Mouse (Mus musculus): Measurements from ENCODE around the gene Crlf1. TPM values are rescaled to one million over a fixed set of nuclear protein-coding genes. Genes with fewer than 3 reads are reported as not detected.

The Crlf1 gene
- polyA plus RNA-seq, 1 experiment: not detected

- WGBS: 24% methylated on average over 23 of the region's 23 CpGs
- TF ChIP-seq POLR2A (IDR thresholded peaks at IDR 0.05; ENCODE audit: insufficient read depth, low read depth, low read length): no peak
- Histone ChIP-seq H3K27ac (ENCODE audit: insufficient read depth, low read depth, low read length) (no peak overlapping the region), H3K4me1 (ENCODE audit: control insufficient read depth, insufficient read depth, low read length) (peaks cover 42% of the 10 kb centered on the region), H3K4me3 (ENCODE audit: insufficient read depth, low read depth, low read length) (no peak overlapping the region)
Observed at GRCm38 (mm10) chr8:70501820-70502529, 9.0 kb downstream of the Crlf1 start.

GRCm38 (mm10) chr8:70502540-70502939 lies 9.6 kb downstream of the Crlf1 start:
- TF ChIP-seq CTCF (IDR thresholded peaks at IDR 0.05; ENCODE audit: insufficient read depth, low read depth, low read length) (no peak), POLR2A (IDR thresholded peaks at IDR 0.05; ENCODE audit: insufficient read depth, low read depth, low read length) (no peak)
- Histone ChIP-seq H3K27ac (ENCODE audit: insufficient read depth, low read depth, low read length) (no peak overlapping the region), H3K4me1 (ENCODE audit: control insufficient read depth, insufficient read depth, low read length) (peaks cover 42% of the 10 kb centered on the region), H3K4me3 (ENCODE audit: insufficient read depth, low read depth, low read length) (no peak overlapping the region)
- 50% methylated on average over 12 of the region's 12 CpGs for WGBS

DNA sequence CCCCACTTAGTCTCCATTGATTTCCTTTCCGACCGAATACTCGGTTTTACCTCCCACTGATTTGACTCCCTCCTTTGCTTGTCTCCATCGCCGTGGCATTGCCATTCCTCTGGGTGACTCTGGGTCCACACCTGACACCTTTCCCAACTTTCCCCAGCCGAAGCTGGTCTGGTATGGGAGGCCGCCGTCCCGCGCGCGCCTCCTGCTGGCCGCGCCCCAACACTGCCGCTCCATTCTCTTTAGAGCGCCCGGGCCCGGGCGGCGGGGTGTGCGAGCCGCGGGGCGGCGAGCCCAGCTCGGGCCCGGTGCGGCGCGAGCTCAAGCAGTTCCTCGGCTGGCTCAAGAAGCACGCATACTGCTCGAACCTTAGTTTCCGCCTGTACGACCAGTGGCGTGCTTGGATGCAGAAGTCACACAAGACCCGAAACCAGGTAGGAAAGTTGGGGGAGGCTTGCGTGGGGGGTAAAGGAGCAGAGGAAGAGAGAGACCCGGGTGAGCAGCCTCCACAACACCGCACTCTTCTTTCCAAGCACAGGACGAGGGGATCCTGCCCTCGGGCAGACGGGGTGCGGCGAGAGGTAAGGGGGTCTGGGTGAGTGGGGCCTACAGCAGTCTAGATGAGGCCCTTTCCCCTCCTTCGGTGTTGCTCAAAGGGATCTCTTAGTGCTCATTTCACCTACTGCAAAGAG lies 10.2 kb downstream of the Crlf1 start:
- TF ChIP-seq CTCF (IDR thresholded peaks at IDR 0.05; ENCODE audit: insufficient read depth, low read depth, low read length): peak; percentile 95
- TF ChIP-seq POLR2A (IDR thresholded peaks at IDR 0.05; ENCODE audit: insufficient read depth, low read depth, low read length): no peak
- WGBS: 17% methylated on average over 46 of the region's 46 CpGs
- no peak overlapping the region for H3K27ac ChIP-seq (ENCODE audit: insufficient read depth, low read depth, low read length)
- H3K4me3 ChIP-seq (ENCODE audit: insufficient read depth, low read depth, low read length): no peak overlapping the region
- H3K4me1 ChIP-seq (ENCODE audit: control insufficient read depth, insufficient read depth, low read length): peaks cover 42% of the 10 kb centered on the region

DNA sequence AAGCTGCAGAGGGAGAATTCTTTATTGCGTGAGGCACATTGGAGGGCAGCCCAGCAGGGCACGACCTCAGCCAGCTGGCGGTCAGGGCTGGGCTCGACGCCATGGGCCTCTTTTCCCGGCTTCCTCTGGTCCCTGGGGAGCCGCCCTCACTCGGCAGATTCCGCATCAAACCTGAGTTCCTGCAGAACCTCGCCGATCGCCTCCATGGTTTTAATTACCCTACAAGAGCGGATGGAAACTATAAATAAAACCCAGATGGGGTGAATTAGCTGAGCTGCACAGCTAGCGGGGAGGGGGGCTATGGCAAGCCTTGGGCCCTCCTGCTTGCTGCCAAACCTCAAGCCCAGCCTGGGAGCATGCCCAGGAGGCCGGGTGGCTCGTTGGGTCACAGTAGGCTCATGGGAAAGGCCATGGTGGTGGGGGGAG lies 11.3 kb downstream of the Crlf1 start:
- WGBS: 7% methylated on average over 16 of the region's 16 CpGs
- H3K4me3 ChIP-seq (ENCODE audit: insufficient read depth, low read depth, low read length): no peak overlapping the region
- no peak for TF ChIP-seq CTCF (IDR thresholded peaks at IDR 0.05; ENCODE audit: insufficient read depth, low read depth, low read length)
- no peak for TF ChIP-seq POLR2A (IDR thresholded peaks at IDR 0.05; ENCODE audit: insufficient read depth, low read depth, low read length)
- peak overlapping the region; percentile 72 for H3K27ac ChIP-seq (ENCODE audit: insufficient read depth, low read depth, low read length)
- H3K4me1 ChIP-seq (ENCODE audit: control insufficient read depth, insufficient read depth, low read length): peaks cover 51% of the 10 kb centered on the region

- peak overlapping the region; percentile 72 for H3K27ac ChIP-seq (ENCODE audit: insufficient read depth, low read depth, low read length)
- peak; percentile 73; the same call in 1 of the 2 replicates for TF ChIP-seq CTCF (IDR thresholded peaks at IDR 0.05; ENCODE audit: insufficient read depth, low read depth, low read length)
- TF ChIP-seq POLR2A (IDR thresholded peaks at IDR 0.05; ENCODE audit: insufficient read depth, low read depth, low read length): no peak
- 43% methylated on average over 3 of the region's 3 CpGs for WGBS
- no peak overlapping the region for H3K4me3 ChIP-seq (ENCODE audit: insufficient read depth, low read depth, low read length)
- peaks cover 53% of the 10 kb centered on the region for H3K4me1 ChIP-seq (ENCODE audit: control insufficient read depth, insufficient read depth, low read length)
Observed at GRCm38 (mm10) chr8:70504851-70505250, 11.9 kb downstream of the Crlf1 start.

GRCm38 (mm10) chr8:70505698-70506327 lies 12.9 kb downstream of the Crlf1 start:
- no peak for TF ChIP-seq POLR2A (IDR thresholded peaks at IDR 0.05; ENCODE audit: insufficient read depth, low read depth, low read length)
- TF ChIP-seq CTCF (IDR thresholded peaks at IDR 0.05; ENCODE audit: insufficient read depth, low read depth, low read length): peak; percentile 15; the same call in 1 of the 2 replicates
- peak overlapping the region; percentile 49; the same call in 1 of the 2 replicates for H3K27ac ChIP-seq (ENCODE audit: insufficient read depth, low read depth, low read length)
- H3K4me1 ChIP-seq (ENCODE audit: control insufficient read depth, insufficient read depth, low read length): peaks cover 50% of the 10 kb centered on the region
- 24% methylated on average over 32 of the region's 32 CpGs for WGBS
- H3K4me3 ChIP-seq (ENCODE audit: insufficient read depth, low read depth, low read length): peak overlapping the region; percentile 82

DNA sequence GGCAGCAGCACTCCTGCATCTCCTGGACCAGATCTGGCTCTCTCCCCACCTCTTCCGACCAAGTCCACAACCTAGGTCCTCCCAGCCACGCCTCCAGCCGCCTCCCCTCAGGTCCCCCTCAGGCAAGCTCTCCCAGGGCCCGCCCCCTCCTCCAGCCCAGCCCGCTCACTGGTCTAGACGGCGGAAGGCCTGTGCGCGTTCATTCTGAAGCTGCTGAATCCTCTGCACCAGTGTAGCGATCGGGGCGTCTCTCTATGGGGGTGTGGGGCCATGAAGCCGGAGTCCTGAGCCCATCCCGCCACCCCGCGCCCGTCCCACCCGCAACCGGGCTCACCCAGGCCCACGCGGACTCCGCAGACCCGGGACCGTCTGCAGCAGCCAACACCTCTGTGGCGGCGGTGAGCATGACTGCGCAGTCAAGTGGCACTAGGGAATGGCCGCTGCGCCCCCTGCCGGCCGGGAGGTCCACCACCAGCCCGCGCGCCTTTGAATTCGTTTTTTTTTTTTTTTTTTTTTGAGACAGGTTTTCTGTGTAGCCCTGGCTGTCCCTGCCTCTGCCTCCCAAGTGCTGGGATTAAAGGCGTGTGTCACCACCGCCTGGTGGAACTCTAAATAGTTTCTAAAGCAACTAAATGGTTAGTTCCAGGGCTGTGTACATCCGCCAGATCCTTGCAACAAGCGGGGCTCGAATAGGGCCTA lies 13.5 kb downstream of the Crlf1 start, which contains the start of gene Rex1bd:
Gene Rex1bd, minus strand, starts transcription at position 425 of the 699 bp plus-strand sequence.
- H3K27ac ChIP-seq (ENCODE audit: insufficient read depth, low read depth, low read length): peak within 1 kb of the TSS; percentile 49; the same call in 1 of the 2 replicates
- WGBS: 2% methylated on average over 40 of the region's 40 CpGs

GRCm38 (mm10) chr8:70507027-70507393 lies 14.1 kb downstream of the Crlf1 start:
- TF ChIP-seq CTCF (IDR thresholded peaks at IDR 0.05; ENCODE audit: insufficient read depth, low read depth, low read length) (no peak), POLR2A (IDR thresholded peaks at IDR 0.05; ENCODE audit: insufficient read depth, low read depth, low read length) (no peak)
- 63% methylated on average over 5 of the region's 5 CpGs for WGBS
- H3K27ac ChIP-seq (ENCODE audit: insufficient read depth, low read depth, low read length): no peak overlapping the region
- H3K4me1 ChIP-seq (ENCODE audit: control insufficient read depth, insufficient read depth, low read length): peaks cover 46% of the 10 kb centered on the region
- H3K4me3 ChIP-seq (ENCODE audit: insufficient read depth, low read depth, low read length): no peak overlapping the region

More for the DNA sequence above, 13.5 kb downstream of the Crlf1 start, which contains the start of gene Rex1bd:
- peak; percentile 53; the same call in 1 of the 2 replicates for TF ChIP-seq POLR2A (IDR thresholded peaks at IDR 0.05; ENCODE audit: insufficient read depth, low read depth, low read length)
- peak; percentile 80; the same call in 1 of the 2 replicates for TF ChIP-seq CTCF (IDR thresholded peaks at IDR 0.05; ENCODE audit: insufficient read depth, low read depth, low read length)
- peak within 1 kb of the TSS; percentile 82 for H3K4me3 ChIP-seq (ENCODE audit: insufficient read depth, low read depth, low read length)
- peaks cover 47% of the 10 kb centered on the region for H3K4me1 ChIP-seq (ENCODE audit: control insufficient read depth, insufficient read depth, low read length)
